Mouse (Mus musculus): Measurements from ENCODE around the gene Cenpm.
"Not testable (repeated sequence)": the region's sequence is repeated elsewhere in the genome, so short reads cannot be mapped to it uniquely, and the experiment has no call there.

Gene Cenpm

DNA sequence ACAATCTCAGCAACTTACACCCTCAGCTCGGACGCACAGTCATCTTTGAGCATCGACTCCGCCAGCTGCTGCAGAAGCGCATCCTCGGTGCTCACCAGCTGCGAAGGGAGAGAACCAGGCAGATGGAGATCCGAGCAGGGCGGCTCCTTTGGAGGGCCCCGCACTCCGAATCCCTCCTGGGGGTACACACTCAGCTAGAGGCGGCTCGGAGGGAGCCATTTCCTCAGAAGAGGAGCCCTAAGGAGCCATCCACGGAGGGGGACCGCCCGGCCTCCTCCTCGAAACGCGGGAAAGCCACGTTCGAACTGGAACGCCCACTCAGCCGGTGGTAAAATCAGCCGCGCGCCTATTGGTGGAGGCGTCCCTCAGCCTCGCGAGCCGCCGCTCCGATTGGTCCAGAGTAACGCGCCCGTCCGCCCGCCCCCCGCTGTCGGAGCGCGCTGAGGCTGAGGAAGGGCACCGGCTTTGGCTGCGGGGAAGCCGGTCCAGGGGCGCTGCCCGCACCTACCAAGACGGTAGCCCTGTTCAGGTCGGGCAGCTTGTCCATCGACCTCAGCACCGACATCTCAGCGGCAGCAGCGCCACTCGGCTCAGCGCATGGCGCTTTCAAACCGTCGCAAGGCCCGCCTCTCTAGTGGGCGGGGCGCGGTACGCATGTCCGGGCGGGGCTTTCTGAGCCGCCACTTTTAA lies at the start of gene Cenpm:
Gene Cenpm (minus strand): TSS at position 634 of the 690 bp plus-strand sequence.
- peak; percentile 91 for DNase-seq (ENCODE audit: low spot score)

- peak; percentile 35 for DNase-seq (ENCODE audit: low spot score)
These were observed 49.5 kb upstream of the Cenpm start for GRCm38 (mm10) chr15:82294059-82294458.

- no peak for DNase-seq (ENCODE audit: low spot score)
These were observed 48.7 kb upstream of the Cenpm start for GRCm38 (mm10) chr15:82293271-82293711.

GRCm38 (mm10) chr15:82292851-82293250 lies 48.3 kb upstream of the Cenpm start:
- DNase-seq (ENCODE audit: low spot score), result no peak

- DNase-seq (ENCODE audit: low spot score), result no peak
These were observed 45.7 kb upstream of the Cenpm start for GRCm38 (mm10) chr15:82290252-82290651.

DNA sequence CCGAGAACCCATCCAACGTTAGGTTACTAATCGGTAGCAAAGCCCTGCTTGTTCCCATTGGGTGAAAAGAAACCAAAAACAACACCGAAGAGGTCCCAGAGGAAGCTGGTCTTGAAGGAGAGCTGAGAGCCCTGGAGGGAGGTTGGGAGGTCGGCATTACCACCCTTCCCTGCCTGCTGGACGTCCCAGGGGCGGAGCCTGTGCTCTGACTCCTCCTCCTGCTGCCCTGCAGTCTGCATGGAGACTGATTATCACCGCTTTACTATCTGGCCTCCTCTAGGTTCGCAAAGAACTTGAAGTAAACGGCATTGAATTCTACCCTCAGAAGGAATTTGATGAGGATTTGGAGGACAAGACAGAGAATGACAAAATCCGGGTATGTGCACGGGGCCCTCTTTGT lies 41.6 kb upstream of the Cenpm start:
- DNase-seq (ENCODE audit: low spot score), result peak; percentile 3

DNA sequence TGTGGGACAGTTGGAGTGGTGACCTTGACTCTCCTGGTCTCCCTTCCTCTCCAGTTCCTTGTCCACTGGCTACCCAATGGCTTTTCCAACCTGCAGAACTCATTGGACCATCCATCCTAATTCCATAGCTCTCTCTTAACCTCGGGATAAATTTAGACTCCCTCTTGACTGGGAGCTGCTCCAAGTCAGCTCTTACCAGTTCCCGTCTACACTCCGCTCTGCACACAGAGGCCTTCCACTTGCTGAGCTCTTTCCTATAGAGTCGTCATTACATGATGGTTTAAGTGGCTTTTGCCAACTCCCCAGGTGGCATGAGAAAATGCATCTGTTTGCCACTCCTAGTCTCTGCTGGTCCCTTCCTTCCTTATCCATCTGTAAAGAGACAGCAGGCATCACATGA lies 36.1 kb upstream of the Cenpm start:
- no peak for DNase-seq (ENCODE audit: low spot score)

- no peak for DNase-seq (ENCODE audit: low spot score)
These were observed 33.0 kb upstream of the Cenpm start for GRCm38 (mm10) chr15:82277591-82277990.

- peak; percentile 71 for DNase-seq (ENCODE audit: low spot score)
These were observed 30.7 kb upstream of the Cenpm start for GRCm38 (mm10) chr15:82274927-82275901.

GRCm38 (mm10) chr15:82274593-82274926 lies 30.0 kb upstream of the Cenpm start, which contains the start of gene Sept3:
Gene Sept3, plus strand, starts transcription at chr15:82274893.
- no peak for DNase-seq (ENCODE audit: low spot score)

GRCm38 (mm10) chr15:82272295-82272694 lies 27.7 kb upstream of the Cenpm start:
- DNase-seq (ENCODE audit: low spot score), result no peak

- DNase-seq (ENCODE audit: low spot score), result peak; percentile 71
These were observed 26.7 kb upstream of the Cenpm start for GRCm38 (mm10) chr15:82271201-82271600.

DNA sequence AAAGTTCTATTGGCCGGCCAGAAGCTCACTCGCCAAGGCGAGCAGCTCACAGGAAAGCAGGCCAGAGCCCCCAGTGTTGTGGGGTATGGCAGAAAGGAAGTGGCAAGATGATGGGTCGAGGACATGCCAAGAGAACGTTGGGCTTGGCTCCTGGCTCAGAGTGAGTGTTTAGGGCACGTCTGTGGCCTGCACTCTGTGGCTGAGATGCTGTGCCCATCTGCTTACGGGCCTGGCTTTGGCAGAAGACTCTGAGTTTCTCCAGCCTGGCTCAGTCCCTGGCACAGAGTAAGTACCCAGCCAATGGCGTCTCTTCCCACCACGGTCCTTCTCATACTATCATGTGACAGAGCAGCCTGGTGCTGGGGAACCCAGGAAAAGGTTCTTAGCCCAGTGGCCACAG lies 24.2 kb upstream of the Cenpm start:
- DNase-seq (ENCODE audit: low spot score), result no peak

DNA sequence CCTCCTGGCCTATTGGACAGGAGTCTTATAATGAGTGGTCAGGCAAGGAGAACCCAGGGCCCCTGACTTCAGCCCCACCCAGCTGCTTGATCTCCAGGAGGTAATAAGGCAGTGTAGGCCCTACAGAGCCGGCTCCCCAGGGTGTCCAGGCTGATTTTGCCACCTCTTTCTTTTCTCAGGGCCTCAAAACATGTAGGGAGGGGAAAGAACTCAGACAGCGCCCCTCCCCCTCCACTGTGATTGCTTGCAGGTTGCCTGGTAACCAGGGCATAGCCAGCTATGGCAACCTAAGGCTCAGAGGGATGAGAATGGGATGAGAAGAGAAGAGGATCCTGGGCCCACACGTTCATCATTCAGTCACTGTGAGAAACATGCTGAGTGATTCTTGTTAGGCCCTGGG lies 23.6 kb upstream of the Cenpm start:
- peak; percentile 69 for DNase-seq (ENCODE audit: low spot score)

GRCm38 (mm10) chr15:82266356-82266755 lies 21.8 kb upstream of the Cenpm start:
- peak; percentile 74 for DNase-seq (ENCODE audit: low spot score)

DNA sequence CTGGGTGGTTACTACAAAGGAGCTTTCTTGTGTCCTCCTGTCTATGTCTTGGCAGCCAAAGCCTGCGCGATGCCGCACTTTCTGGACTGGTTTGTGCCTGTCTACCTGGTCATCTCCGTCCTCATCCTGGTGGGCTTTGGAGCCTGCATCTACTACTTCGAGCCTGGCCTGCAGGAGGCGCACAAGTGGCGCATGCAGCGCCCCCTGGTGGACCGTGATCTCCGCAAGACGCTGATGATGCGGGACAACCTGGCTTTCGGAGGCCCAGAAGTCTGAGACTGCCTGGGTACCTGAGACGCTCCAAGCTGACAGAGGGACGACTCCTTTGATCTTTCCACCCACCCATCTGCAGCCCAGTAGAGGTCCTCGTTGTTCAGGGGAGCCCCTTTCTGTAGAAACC lies 15.0 kb upstream of the Cenpm start:
- peak; percentile 78 for DNase-seq (ENCODE audit: low spot score)

GRCm38 (mm10) chr15:82255944-82256383 lies 11.4 kb upstream of the Cenpm start:
- peak; percentile 88 for DNase-seq (ENCODE audit: low spot score)

DNA sequence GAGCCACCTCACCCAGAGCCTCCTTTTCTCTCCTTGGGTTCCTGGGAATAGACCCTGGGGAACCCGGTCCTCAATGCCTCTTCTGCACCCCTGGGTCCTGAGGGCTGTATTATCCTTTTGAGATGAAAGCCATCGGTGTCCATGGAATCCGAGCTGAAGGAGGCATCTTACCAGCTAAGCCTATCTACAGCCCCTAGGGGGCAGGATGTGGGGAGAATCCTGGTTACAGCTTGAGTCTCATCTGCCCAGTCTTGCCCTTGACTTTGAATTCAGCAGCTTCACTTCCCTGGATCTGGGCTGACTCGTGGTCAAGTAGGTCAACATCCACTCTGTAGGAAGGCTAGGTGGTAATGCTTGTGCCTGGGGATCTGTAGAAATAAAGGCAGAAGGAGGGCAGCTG lies 10.7 kb upstream of the Cenpm start:
- DNase-seq (ENCODE audit: low spot score), result no peak

GRCm38 (mm10) chr15:82252097-82252496 lies 7.5 kb upstream of the Cenpm start, which contains the start of gene 1500009C09Rik:
Gene 1500009C09Rik, plus strand, starts transcription at chr15:82252397.
- no peak for DNase-seq (ENCODE audit: low spot score)

- DNase-seq (ENCODE audit: low spot score), result no peak
These were observed 7.0 kb upstream of the Cenpm start for GRCm38 (mm10) chr15:82251579-82251978.

GRCm38 (mm10) chr15:82247131-82247776 lies 2.7 kb upstream of the Cenpm start:
- DNase-seq (ENCODE audit: low spot score), result no peak

DNA sequence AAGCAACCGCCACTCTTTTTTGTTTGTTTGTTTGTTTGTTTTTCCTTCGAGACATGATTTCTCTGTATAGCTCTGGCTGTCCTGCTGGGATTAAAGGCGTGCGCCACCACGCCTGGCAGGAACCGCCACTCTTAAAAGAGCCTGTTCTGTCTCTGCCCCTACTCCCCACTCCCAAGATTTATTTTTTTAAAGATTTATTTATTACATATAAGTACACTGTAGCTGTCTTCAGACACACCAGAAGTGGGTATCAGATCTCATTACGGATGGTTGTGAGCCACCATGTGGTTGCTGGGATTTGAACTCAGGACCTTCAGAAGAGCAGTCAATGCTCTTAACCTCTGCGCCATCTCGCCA lies 235 bp upstream of the Cenpm start:
- DNase-seq (ENCODE audit: low spot score), result not testable (repeated sequence)

DNA sequence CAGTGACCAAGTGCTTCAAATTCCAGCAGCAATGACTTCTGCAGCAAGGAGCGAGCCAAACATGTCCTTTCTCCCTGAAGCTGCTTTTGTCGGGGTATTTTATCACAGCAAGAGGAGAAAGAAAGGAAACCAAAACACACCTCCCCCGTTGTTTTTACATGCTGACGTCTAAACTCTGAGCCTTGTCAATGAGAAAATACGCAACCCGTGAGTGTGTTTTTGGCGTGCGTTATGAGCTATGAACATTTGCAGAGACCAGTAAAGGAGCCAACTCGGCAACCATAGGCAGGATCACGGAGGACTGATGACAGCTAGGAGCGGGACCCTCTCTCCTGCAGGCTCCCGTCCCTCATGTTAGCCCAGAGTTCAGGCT lies 820 bp downstream of the Cenpm start:
- DNase-seq (ENCODE audit: low spot score), result no peak

Data from layer of hippocampus, adult 11-12 months (tissue).